Mouse (Mus musculus) forelimb bud, embryonic 11.5 days (tissue): ENCODE measurements around the gene Lbhd2.

Experiments
- DNase-seq: peaks from one replicate; pipeline ENCODE4 v3.0.0-alpha.2; 2012; ENCODE audit warnings: low read depth, low spot score

Gene Lbhd2

GRCm38 (mm10) chr12:111404880-111405279 lies 1.7 kb upstream of the Lbhd2 start:
- no peak for DNase-seq

GRCm38 (mm10) chr12:111409583-111409982 lies 3.0 kb downstream of the Lbhd2 start:
- DNase-seq, result no peak

GRCm38 (mm10) chr12:111411631-111412355 lies 5.2 kb downstream of the Lbhd2 start:
- no peak for DNase-seq

GRCm38 (mm10) chr12:111412581-111413284 lies 6.1 kb downstream of the Lbhd2 start:
- DNase-seq, result no peak

GRCm38 (mm10) chr12:111413300-111413699 lies 6.7 kb downstream of the Lbhd2 start:
- DNase-seq, result peak; percentile 93

- DNase-seq, result no peak
Measured at GRCm38 (mm10) chr12:111416921-111417779, 10.5 kb downstream of the Lbhd2 start, which contains the start of gene Exoc3l4. Gene Exoc3l4, plus strand, starts transcription at chr12:111417017.

GRCm38 (mm10) chr12:111419918-111420317 lies 13.3 kb downstream of the Lbhd2 start:
- no peak for DNase-seq

- DNase-seq, result no peak
Measured at GRCm38 (mm10) chr12:111420946-111421709, 14.5 kb downstream of the Lbhd2 start.

GRCm38 (mm10) chr12:111422852-111423251 lies 16.2 kb downstream of the Lbhd2 start:
- no peak for DNase-seq

- no peak for DNase-seq
Measured at GRCm38 (mm10) chr12:111423570-111424129, 17.0 kb downstream of the Lbhd2 start.

- DNase-seq, result no peak
Measured at GRCm38 (mm10) chr12:111424547-111424946, 17.9 kb downstream of the Lbhd2 start.

- peak; percentile 80 for DNase-seq
Measured at GRCm38 (mm10) chr12:111425258-111425657, 18.6 kb downstream of the Lbhd2 start.

GRCm38 (mm10) chr12:111425789-111426460 lies 19.3 kb downstream of the Lbhd2 start:
- DNase-seq, result peak; percentile 86

- no peak for DNase-seq
Measured at GRCm38 (mm10) chr12:111427438-111428113, 21.0 kb downstream of the Lbhd2 start.

- no peak for DNase-seq
Measured at GRCm38 (mm10) chr12:111428364-111428763, 21.8 kb downstream of the Lbhd2 start.

GRCm38 (mm10) chr12:111428961-111429911 lies 22.6 kb downstream of the Lbhd2 start:
- DNase-seq, result peak; percentile 63

- no peak for DNase-seq
Measured at GRCm38 (mm10) chr12:111430049-111430867, 23.6 kb downstream of the Lbhd2 start.
